Mouse (Mus musculus): Measurements from ENCODE around the gene Cldn7. TPM values are rescaled to one million over a fixed set of nuclear protein-coding genes. Genes with fewer than 3 reads are reported as not detected.
"Not testable (repeated sequence)": the region's sequence is repeated elsewhere in the genome, so short reads cannot be mapped to it uniquely, and the experiment has no call there.

The Cldn7 gene
- total RNA-seq, 2 experiments from 2014 or later, result not detected

GRCm38 (mm10) chr11:69948763-69949150, 15.8 kb upstream of the Cldn7 start:
- intact Hi-C loops (cut with DNase I), result loop anchor here (1.0 kb wide), 1 partner anchor 14 kb away; no protein-coding TSS in a partner anchor
- DNase-seq (ENCODE audit: low spot score in 2 of 2), result peak; percentile 52 to 72

- intact Hi-C loops (cut with DNase I), result no loop called here
- peak in 1 of 2 experiments; percentile 32 for DNase-seq (ENCODE audit: low spot score in 2 of 2)
Measured at GRCm38 (mm10) chr11:69950807-69951459, 13.6 kb upstream of the Cldn7 start.

GRCm38 (mm10) chr11:69952274-69952673, 12.3 kb upstream of the Cldn7 start:
- intact Hi-C loops (cut with DNase I), result no loop called here
- no peak for DNase-seq (ENCODE audit: low spot score in 2 of 2)

GRCm38 (mm10) chr11:69953267-69953915, 11.2 kb upstream of the Cldn7 start:
- DNase-seq (ENCODE audit: low spot score in 2 of 2), result no peak
- intact Hi-C loops (cut with DNase I), result no loop called here

- intact Hi-C loops (cut with DNase I); DNase-seq (ENCODE audit: low spot score in 2 of 2): not testable (repeated sequence)
Measured at GRCm38 (mm10) chr11:69955618-69956017, 9.0 kb upstream of the Cldn7 start.

- DNase-seq (ENCODE audit: low spot score in 2 of 2), result no peak
- intact Hi-C loops (cut with DNase I), result no loop called here
Measured at GRCm38 (mm10) chr11:69956218-69956617, 8.4 kb upstream of the Cldn7 start.

- no peak for DNase-seq (ENCODE audit: low spot score in 2 of 2)
- intact Hi-C loops (cut with DNase I), result no loop called here
Measured at GRCm38 (mm10) chr11:69960616-69961015, 4.0 kb upstream of the Cldn7 start.

- intact Hi-C loops (cut with DNase I), result no loop called here
- no peak for DNase-seq (ENCODE audit: low spot score in 2 of 2)
Measured at GRCm38 (mm10) chr11:69961841-69962240, 2.7 kb upstream of the Cldn7 start.

GRCm38 (mm10) chr11:69965271-69966005, 859 bp downstream of the Cldn7 start:
- DNase-seq (ENCODE audit: low spot score in 2 of 2), result no peak
- intact Hi-C loops (cut with DNase I), result no loop called here

- intact Hi-C loops (cut with DNase I), result no loop called here
Measured at GRCm38 (mm10) chr11:69966006-69966859, 1.7 kb downstream of the Cldn7 start.

GRCm38 (mm10) chr11:69966860-69967517, 2.4 kb downstream of the Cldn7 start:
- DNase-seq (ENCODE audit: low spot score in 2 of 2), result no peak
- intact Hi-C loops (cut with DNase I), result no loop called here

More at GRCm38 (mm10) chr11:69966006-69966859, 1.7 kb downstream of the Cldn7 start:
- DNase-seq (ENCODE audit: low spot score in 2 of 2), result no peak

- no peak for DNase-seq (ENCODE audit: low spot score in 2 of 2)
- intact Hi-C loops (cut with DNase I), result no loop called here
Measured at GRCm38 (mm10) chr11:69968793-69969192, 4.2 kb downstream of the Cldn7 start.

GRCm38 (mm10) chr11:69970222-69970621, 5.6 kb downstream of the Cldn7 start:
- DNase-seq (ENCODE audit: low spot score in 2 of 2), result no peak
- intact Hi-C loops (cut with DNase I), result no loop called here

GRCm38 (mm10) chr11:69970775-69971174, 6.2 kb downstream of the Cldn7 start:
- DNase-seq (ENCODE audit: low spot score in 2 of 2), result no peak
- intact Hi-C loops (cut with DNase I), result no loop called here

GRCm38 (mm10) chr11:69974907-69975306, 10.3 kb downstream of the Cldn7 start:
- DNase-seq (ENCODE audit: low spot score in 2 of 2), result no peak
- intact Hi-C loops (cut with DNase I), result no loop called here

- intact Hi-C loops (cut with DNase I), result no loop called here
- no peak for DNase-seq (ENCODE audit: low spot score in 2 of 2)
Measured at GRCm38 (mm10) chr11:69976271-69976670, 11.7 kb downstream of the Cldn7 start.

- no peak for DNase-seq (ENCODE audit: low spot score in 2 of 2)
- intact Hi-C loops (cut with DNase I), result loop anchor here (1.0 to 5.0 kb wide), 3 partner anchors 10 to 58 kb away; partner anchors contain the start of genes Eif5a and Ybx2
Measured at GRCm38 (mm10) chr11:69979827-69980195, 15.2 kb downstream of the Cldn7 start.

- intact Hi-C loops (cut with DNase I), result loop anchor here (1.0 to 5.0 kb wide), 3 partner anchors 10 to 58 kb away; partner anchors contain the start of genes Eif5a and Ybx2
- DNase-seq (ENCODE audit: low spot score in 2 of 2), result peak; percentile 98 to 99
Measured at GRCm38 (mm10) chr11:69980196-69981140, 15.9 kb downstream of the Cldn7 start.
